Mouse (Mus musculus) spleen, postnatal 4 days (tissue): ENCODE data around the gene Anxa9.
A peak's percentile ranks its signal among the peaks of the same experiment; 100 is the strongest.

Experiments
- DNase-seq, 2 experiments: peaks; one replicate each; pipeline ENCODE4 v3.0.0; 2022; ENCODE audit warnings: low spot score in 2 of 2

Anxa9 gene

GRCm38 (mm10) chr3:95284062-95284461 lies 22.9 kb downstream of the Anxa9 start:
- DNase-seq: no peak

- no peak for DNase-seq
Observed at GRCm38 (mm10) chr3:95283589-95283941, 23.4 kb downstream of the Anxa9 start.

GRCm38 (mm10) chr3:95282865-95283588 lies 23.9 kb downstream of the Anxa9 start:
- peak; percentile 84 to 91 for DNase-seq

DNA sequence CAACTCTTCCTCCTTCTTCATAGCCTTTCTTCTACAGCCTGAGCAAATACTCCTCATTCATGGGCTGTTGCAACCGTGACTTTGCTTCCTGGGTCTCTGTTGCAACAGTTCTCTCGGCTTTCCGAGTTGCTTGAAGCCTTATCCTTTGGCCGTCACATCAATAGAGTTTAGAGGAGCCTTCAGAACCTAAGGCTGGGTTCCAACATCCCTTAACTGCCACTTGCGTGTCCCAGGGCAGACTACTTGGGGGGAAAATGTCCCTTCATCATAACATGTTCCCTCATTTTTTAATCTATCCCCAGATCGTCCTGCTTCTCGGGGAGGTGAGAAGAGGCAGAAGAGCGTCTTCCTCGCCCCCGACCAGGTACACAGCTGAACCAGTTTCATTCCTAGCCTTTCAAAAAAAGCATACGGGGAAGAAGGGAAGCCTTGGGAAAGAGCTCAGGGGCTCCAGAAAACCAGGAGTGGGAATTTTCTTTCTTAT lies 24.6 kb downstream of the Anxa9 start:
- DNase-seq: peak; percentile 58 to 79

DNA sequence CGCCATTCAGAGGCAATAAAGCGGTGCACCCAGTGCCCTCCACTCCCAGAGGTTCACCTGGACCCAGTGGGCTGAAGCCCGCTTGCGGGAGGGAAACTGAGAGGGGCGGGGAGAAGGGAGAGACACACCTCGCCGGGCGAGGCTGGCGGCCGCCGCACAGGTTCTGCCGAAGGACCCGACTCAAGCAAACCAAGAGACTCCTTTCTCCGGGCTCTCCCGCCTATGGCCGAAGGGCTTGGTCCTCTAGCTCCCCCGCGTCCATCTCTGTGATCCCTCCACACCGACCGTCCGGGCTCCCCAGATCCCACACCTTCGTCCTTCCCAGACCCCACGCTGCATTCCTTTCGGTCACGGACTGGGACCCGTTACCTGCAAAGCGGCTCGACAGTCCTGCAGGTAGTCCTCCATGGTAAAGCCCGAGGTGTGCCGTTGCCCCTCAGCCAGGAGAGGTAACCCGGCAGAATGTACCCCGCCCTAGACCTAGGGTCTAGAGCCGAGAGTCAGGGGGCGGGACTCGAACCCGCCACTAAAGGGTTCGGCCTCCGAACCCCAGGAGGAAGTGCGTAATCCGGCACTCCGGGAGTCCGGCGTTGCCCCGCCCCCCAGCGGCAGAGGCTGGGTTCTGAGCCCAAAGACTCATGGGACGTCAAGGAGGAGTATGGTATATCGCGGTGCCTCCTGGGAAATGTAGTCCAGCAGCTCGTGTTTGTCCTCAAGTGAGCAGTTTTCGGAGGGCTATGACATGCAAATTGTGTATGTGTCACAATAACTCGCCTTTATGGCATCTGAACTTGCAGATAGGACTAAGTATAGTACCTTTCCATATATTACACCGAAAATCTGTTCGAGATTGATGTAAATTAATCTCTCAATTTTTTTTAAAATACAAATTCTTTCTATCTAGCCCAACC lies 25.5 kb downstream of the Anxa9 start, which contains the start of the genes Mindy1 and Prune1:
TSS of gene Mindy1 (plus strand) at position 130 of the 911 bp plus-strand sequence.
TSS of gene Prune1 (minus strand) at position 861 of the 911 bp plus-strand sequence.
- peak; percentile 99 for DNase-seq

DNA sequence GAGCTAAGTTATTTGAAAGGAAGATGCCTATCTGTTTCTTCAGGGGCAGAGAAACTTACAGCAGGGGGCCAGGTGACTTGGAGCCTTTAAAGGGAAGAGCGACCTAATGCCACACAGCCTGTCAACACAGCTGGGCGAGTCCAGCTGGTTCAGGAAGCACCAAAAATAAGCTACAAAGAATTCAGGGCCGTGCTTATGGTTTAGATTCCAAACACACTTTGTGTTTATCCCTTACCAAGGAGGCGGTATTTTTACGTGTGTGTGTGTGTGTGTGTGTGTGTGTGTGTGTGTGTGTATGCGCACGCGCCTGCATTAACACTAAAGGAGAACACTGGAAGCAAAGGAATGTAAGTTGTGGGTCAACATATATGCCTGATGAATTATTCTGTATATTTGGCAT lies 26.2 kb downstream of the Anxa9 start:
- no peak for DNase-seq

GRCm38 (mm10) chr3:95277149-95277551 lies 29.8 kb downstream of the Anxa9 start:
- DNase-seq: no peak

DNA sequence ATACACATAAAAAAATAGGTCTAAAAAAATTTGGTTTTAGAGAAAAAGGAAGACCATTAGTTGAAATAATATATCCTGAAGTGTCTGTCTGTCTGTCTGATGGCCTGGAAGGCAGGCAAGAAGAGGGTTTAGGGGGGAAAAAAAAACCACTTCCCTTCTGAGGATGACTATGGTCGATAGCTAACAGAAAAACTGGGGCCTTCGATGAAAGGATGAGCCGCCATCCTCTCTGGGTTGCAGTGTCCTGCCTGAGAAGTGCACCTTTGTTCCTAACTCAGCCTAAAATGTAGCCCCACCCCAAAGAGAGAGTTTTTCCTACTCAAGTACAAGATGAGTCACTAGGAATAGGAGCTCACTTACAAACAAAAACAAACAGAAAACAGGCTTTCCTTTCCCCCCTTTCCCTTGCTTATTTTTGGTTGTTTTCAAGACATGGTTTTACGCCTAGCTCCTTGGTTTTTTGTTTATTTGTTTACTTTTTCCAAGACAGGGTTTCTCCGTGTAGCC lies 30.5 kb downstream of the Anxa9 start:
- DNase-seq: no peak

DNA sequence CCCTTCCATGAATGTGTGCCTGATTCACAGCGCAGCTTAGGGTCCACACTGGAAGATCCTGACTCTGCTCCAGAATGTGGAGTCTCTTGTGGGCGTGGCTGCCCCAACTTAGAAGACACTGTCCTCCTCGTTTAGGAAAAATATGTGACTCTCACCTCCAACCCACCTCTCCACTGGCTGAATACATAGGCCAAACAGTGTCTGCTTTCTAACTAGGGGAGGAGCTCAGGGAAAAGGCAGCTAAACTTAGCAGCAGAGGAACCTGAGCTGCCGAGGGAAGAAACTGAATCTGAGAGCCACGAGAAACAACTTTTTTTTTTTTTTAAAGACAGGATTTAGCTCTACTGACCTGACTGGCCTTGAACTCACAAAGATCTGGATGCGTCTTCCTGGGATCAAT lies 31.8 kb downstream of the Anxa9 start:
- no peak for DNase-seq

DNA sequence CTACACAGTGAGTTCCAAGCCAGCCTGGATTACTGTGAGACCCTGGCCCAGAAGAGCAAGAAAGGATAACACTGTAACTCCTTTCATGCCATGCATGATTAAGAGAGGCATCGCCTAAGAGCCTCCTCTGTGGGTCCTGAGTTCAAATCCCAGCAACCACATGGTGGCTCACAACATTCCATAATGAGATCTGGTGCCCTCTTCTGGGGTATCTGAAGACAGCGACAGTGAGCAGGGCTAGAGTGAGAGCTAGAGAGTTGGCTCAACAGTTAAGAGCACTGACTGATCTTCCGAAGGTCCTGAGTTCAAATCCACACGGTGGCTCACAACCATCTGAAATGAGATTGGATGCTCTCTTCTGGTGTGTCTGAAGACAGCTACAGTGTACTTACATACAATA lies 32.5 kb downstream of the Anxa9 start:
- DNase-seq: no peak

DNA sequence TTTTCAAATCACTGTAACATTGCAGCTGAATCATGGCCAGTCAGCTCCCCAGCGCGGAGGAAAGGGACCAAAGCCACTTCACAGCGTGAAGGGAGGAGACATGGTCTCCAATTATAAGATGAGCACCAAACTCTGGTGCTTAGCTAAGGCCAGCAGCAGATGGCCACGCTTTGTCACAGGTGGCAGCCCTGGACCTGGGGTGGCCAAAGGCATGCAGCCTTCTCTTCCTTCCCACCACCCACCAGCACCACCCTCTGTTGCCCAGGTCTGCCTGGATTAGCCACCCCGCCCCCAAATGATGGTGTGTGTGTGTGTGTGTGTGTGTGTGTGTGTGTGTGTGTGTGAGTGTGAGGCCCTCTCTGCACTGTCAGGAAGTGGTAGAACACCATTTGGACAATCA lies 33.5 kb downstream of the Anxa9 start:
- no peak for DNase-seq

DNA sequence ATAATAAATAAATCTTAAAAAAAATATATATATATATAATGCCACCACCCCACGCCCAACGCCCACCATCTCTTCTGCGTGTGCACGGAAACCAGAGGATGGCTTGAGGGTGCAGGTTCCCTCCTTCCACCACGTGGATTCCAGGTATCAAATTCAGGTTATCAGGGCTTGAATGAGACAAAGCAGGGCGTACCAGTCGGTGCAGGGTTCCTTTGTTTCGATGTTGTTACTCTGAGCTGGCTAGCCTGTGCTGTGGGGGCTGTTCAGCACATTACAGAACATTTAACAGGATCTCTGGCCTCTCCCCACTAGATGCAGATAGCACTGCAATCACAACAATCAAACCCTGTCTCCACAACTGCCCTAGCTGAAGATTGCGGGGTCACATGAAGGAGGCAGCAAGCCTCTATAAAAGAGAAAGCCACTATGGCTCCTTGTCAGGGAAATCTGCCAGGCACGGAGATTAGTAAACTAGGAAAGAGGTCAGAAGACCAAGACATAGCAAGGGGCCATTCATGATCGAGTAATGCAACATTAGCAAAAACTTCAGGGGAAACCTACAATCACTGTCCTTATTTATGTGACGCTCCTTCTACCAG lies 36.1 kb downstream of the Anxa9 start:
- no peak for DNase-seq

DNA sequence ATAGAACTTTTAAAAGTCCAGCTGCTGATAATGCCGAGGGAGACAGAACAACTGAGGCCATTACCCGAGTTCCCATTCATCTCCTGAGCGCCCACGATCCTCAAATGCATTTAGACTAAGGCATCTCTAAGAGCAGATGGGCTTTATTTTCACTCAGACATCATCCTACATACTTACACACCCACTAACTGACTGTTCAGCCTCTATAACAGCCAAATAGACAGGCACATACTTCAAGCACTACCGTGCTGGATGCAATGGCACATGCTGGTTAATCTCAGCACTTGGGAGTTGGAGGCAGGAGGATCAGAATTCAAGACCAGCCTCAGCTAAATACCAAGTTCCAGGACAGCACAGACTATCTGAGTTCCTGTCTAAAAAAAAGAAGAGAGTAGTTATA lies 37.2 kb downstream of the Anxa9 start:
- DNase-seq: no peak

GRCm38 (mm10) chr3:95267855-95268254 lies 39.1 kb downstream of the Anxa9 start:
- DNase-seq: no peak

GRCm38 (mm10) chr3:95266052-95266451 lies 40.9 kb downstream of the Anxa9 start:
- DNase-seq: no peak

DNA sequence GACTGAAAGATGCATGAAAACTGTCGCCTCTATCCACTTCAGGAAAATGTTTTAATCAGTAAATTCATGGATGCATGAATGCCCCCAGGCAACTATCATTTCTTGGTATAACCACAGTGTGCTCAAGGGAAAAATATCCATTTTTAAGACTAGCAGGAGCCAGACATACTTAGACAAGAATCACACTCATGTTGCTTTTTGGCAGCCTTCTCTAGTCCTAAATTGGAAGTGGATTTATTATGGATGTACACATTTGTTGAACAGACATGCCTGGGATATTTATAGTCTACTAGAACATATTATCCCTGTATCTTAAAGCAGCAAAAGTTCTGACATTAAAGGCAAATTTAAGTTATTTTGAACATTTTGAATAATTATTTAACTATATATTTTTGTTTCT lies 42.3 kb downstream of the Anxa9 start:
- DNase-seq: no peak

DNA sequence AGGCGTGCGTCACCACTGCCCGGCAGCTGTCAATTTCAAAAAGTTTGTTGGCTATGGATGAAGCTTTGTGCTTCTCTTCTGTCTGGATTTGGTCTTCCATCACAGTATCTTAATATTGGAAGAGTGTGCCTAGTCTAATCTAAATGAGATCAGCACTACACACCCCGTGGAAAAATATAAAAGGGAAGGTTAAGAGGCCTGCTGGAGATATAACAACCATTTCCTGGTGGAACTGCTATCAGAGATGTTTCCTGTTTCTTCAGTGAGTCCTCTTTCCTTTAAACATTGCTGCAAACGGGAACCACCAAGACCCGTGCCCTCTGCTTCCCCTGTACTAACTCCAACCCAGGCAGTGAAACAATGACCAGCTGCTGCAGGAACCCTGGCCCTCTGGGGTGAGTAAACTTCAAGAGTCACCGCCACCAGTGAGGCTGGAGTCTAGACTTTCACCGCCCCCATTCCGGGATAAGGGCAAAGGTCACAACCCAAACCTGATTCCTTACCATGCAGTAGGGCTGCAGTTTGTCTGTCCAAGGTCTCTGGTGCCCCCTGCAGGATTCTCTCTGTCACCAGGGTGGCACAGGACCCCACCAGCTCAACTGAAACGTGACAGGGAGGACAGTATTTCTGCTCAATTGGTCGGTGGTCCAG lies 43.8 kb downstream of the Anxa9 start:
- DNase-seq: peak; percentile 78 to 88

GRCm38 (mm10) chr3:95261975-95262374 lies 45.0 kb downstream of the Anxa9 start:
- no peak for DNase-seq

DNA sequence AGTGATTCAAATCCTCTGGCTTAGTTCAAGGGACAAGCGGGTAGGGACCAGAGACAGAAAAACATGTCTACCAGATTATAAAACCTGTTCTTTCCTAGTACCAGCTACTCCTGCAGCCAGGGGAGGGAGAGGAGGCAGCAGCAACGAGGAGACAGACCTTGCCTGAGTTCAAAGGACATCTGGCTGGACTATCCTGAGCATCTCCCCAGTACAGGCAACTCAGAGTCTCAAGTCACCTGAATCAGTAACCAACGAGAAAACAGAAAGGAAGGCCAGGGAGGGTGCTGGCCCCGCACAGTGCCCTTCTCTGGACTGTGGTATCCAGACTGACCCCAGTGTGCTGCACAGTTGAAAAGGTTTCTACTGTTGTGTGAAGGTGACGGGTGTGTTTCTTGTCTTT lies 50.0 kb downstream of the Anxa9 start:
- DNase-seq: no peak

DNA sequence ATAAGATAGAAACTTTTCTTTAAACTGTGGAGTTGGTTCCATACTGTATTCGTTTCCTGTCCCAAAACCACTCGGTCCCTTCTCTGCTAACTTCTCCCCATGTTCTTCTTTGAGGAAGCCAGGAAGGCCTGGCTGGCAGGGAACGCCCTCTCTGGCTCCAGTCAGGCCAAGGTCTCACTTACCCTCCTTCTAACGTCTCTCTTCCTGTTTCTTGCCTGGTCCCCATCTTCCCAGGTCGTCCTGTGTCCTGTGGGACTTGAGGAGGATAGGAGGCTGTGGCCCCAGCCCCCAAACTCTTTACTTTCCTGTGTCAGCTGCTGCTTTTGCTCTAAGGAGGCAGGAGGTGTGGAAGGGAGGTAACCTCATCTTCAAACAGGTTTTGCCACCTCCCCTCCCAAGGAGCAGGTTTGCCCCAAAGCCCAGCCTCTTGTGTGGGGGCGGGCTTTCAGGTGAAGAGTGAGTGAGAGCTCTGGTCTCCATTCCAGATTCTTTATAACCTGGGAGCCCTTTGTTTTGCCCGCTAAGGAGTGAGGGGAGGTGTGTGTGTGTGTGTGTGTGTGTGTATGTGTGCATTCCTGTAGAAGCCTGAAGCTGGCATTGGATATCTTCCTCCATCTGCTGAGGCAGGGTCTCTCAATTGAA lies 56.1 kb downstream of the Anxa9 start, which contains the start of gene Bnipl:
TSS of gene Bnipl (minus strand) at position 411 of the 642 bp plus-strand sequence.
- no peak for DNase-seq

- no peak for DNase-seq
Observed at GRCm38 (mm10) chr3:95250361-95250760, 56.6 kb downstream of the Anxa9 start.
